Mouse (Mus musculus) urinary bladder, adult 18-20 months (tissue): ENCODE results near the gene Pafah1b2.

ENCODE experiments used
- DNase-seq, 2 experiments: peaks; one replicate each; pipeline ENCODE4 v3.0.0; 2022; ENCODE audit warnings: low spot score in 2 of 2, mixed read lengths in 2 of 2

The Pafah1b2 gene

DNA sequence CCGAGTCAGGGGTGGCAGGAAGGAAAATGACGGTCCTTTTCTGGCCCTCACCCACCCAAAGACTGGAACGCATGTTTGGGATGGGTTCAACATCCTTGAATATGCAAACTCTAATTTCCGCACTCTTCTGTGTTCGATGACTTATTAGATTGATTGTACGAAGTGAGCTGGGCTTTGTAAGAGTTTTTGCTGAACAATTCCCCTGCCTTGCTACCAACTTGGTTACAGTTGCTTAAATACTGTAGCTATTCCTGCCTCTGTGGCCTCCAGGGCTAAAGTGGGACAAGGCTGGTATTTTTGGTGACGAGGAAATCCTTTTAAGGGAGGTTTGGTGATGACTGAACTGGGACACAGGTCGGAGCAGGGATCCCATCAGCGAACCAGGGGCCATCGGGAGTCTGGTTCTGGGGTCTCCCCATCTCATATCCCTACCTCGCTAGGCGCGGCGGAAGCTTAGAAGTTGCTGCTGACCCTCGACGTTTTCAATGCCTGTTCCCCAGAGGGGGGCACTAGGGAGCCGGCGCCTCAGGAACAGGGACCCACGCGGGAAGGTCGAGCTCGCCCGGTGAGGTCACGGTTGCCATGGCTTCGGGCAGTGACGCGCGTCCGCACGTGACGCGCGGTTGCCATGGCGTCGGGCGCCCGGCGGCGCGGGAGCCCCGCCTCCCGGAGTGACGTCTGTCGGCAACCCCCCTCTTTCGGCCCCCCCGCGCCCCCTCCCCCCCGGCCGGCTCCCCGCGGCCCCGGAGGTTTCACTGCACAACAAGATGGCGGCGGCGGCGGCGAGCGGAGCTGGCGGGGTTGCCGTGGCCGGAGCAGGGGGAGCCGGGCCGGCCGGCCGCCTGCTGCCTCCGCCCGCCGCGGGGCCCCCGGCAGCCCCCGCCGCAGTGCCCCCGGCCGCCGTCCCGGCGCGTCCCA is at the start of gene Pafah1b2, which contains the start of gene Sik3:
Gene Pafah1b2, minus strand, starts transcription at position 600 of the 918 bp plus-strand sequence.
Gene Sik3, plus strand, starts transcription at position 730 of the 918 bp plus-strand sequence.
- peak; percentile 84 to 90 for DNase-seq

DNA sequence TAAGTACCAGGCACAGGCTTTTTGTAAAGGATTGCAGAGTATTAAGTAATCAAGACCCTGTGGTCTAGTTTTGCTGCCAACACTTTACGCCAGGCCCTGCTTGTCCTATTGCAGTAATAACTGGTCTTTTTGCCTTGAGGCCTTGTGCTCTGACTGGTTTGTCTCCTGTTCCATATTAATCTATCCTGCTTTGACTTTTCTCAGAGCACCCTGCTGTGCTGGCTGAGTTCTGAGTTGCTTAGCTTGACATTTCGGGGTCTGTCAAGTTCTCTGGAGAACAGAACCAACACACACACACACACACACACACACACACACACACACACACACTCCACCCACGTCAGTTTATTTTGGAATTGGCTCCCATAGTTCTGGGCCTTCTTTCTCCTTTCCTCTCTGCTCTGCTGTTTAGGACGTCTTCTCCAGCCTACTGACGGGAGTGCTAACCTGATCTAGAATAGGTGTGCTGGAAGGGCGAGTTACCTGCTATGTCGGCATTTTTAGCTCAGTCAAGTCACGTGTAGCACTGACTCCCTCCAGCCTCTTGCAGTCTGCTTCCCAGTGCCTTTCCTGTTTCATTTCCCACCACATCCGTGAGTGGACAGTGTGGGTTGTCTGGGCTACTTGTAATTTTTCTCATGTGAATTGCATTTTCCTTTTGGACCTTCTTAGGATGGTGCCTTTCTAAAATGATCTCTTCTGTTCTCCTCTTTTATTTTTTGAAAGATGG is 49.4 kb upstream of the Pafah1b2 start:
- no peak for DNase-seq

DNA sequence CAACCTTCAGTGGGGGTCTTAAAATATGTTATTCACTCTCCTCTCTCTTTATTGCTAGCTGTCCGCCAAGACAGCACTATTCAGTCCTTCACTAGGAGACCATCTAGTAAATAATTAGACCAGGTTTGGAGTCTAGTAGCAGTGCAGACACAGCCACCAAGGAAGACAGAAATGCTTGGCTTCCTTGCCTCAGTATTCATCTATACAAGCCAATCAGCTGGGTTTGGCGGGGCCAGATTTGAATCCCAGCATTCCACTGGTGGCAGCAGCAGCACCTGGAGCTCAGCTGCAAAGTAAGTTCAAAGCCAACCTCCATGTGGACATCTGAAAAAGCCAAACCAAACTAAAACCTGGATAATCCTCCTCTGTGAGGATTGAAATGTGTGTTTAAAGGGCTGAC is 47.8 kb upstream of the Pafah1b2 start:
- DNase-seq: no peak

DNA sequence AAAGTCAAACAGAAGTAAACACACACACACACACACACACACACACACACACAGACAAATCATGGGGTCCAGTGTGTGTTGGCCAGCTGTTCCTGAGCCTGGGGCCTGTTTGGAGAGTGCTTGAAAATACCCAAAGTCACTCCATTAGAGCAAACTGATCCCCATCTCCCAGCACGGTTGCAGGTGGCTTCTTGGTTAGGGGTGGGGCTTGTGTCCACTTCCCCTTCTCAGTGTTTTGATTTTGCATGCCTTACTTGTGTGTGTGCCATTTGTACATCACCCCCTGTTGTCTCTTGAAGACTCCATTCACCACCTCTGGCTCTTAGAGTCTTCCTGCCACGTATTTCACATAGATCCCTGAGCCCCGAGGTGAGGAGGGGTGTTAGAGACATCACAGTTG is 45.6 kb upstream of the Pafah1b2 start:
- no peak for DNase-seq

DNA sequence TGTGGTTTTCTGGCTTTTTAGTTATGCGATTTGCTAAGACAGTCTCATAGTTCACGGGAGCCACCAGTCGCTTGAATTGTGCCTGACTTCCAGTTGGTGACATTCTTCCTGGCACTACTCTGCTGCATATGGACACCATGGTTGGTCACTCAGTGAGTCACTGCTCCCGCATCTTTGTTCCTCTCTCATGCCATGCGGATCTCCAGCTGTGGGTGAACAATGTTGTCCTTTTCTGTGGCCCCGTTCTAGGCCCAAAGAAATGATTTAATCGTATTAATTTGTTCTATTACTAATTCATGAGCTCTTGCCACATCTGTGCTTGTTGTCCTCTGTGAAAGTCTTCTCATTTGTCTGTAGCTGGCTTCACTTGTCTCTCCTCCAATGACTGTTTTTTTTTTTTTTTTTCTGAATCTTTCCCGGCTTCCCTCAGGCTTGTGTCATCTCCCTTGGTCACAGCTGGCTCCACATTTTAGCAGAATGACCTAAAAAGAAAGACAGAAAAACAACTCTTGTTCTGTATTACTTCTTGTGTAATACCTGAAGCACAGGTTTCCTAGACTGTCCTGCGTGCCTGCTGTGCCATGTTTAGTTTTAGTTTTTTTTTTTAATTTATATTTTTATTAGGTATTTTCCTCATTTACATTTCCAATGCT is 40.6 kb upstream of the Pafah1b2 start:
- no peak for DNase-seq

DNA sequence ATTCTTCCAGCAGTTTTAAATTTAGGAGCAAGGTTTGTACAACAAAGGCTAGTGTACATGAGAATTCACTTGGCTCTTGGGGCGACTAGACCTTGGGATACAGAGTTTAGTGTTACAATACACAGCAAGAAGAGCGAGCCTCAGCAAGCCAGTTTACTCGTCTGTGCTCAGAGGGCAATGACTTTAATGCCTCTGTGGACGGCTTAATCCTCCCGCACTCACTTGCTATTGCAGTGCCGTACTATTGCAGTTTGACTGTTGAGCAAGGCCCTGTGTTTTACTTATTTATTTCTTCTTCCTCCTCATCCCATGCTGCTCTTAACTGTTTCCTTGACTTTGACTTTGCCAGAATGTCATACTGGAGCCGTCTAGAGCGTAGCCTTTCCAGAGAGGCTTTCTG is 37.7 kb upstream of the Pafah1b2 start:
- no peak for DNase-seq

DNA sequence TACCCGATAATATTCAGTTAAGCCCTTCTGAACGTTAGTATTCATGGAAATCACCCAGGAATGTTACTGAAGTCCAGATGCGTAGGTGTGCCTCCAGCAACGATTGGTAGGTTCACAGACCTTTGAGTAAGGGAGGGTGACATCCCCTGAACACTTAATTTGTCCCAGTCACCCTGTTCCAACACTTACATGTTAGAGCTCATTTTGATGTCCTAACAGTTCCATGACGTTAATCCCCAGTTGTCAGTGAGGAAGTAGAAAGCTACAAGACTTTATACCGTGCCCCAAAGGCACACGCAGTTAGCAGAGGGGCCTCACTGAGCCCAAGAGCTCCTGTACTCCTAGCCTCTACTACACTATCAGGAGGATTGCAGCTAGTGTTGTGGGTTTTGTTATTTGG is 37.0 kb upstream of the Pafah1b2 start:
- no peak for DNase-seq

DNA sequence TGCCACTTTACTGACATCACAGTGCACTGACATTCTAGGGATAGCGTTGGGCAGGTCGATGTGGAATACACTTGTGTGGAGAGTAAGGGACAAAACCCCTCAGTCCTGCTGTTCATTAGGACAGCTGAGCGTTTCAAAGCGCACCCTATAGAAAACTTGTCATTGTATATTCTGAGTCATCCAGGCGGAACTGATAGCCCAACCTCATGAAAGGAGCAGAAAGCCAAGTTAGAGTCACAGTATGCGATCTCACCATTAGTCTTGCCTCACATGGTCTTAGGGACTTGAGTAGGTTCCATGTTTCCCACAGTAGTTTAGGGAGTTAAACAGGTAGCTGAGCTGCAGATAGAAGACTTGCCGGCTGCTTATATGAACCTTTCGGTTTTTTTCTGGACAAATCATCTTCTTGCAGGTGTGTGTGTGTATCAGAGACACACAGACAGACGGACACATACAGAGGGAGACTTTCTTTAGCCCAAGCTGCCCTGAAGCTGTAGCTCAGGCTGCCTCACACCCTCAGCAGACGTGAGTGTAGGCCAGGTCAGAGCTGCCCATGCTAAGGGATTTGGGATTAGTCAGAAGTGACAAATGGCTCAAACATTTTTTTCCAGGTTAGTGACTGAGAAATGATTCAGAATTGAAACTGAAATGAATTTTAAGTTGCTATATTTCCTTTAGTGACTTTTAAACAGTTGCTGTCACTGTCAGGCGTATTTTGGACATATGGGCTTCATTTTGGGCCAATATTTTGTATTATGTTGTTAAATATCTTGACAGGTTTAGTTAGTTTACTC is 34.4 kb upstream of the Pafah1b2 start:
- no peak for DNase-seq

DNA sequence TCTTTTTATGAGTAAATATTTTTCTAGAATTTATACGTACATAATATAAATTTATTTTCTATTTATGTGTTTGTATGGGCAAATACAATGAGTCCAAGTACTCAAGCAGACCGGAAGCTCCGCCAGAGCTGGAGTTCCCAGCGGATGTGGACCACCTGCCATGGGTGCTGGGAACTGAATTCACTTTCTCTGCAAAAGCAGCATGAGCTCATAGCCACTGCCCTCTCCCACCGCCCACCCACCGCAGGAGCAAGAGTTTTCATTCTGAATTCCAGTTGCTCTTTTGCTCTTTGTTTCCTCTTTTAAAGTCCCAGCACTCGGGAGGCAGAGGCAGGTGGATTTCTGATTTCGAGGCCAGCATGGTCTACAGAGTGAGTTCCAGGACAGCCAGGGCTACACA is 31.1 kb upstream of the Pafah1b2 start:
- no peak for DNase-seq

DNA sequence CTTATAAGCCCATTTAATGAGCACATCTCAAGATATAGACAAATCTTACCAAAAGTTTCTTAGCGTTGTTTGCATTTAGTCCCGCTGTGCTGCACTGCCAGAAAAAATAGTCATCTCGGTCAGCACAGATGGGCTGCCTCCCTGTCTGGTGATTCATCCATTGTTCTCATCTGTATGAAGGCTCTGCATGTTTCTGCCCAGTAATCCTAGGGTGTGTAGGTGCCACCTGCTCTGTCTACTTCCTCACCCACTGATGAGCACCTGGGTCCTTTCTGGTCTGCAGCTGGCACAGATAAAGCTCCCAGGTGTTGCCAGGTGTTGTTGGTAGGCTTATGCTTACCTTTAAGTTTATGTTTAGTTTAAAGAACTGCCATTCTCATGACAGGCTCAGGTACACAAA is 29.9 kb upstream of the Pafah1b2 start:
- no peak for DNase-seq

DNA sequence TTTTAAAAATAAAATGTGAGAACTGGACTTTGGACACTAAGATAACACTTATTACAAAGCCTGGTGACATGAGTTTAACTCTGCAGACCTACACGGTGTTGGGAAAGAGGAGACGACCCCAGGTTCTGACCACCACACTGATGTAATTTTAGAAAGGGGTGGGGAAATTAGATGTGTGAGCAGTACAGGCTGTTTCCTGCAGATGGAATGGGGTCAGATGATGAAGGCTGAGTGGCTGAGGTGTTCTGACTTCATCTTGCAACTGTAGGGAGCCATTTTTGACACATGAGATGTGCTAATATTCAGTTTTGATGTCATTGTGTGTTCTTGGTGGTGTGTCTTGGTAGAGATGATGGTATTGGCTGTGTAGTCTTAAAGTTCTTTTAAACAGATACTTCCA is 28.7 kb upstream of the Pafah1b2 start:
- DNase-seq: no peak

DNA sequence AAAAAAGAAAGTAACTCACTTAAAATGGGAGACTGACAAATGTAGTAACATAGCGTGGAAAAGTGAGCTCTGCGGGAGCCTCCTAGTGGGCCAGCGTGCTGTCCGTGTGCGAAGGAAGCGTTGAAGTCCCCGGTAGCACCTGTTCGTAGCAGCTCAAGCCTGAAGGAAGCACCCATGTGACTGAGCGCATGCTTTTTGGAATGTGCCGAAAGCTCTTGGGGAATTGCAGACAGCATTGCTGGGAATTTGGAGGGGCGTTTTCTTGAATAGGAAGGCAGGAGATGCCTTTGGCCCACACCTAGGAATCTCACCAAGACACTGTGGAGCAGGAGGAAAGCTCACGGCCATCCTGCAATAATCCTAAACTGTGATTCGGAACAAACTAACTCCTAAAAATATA is 26.3 kb upstream of the Pafah1b2 start:
- no peak for DNase-seq

DNA sequence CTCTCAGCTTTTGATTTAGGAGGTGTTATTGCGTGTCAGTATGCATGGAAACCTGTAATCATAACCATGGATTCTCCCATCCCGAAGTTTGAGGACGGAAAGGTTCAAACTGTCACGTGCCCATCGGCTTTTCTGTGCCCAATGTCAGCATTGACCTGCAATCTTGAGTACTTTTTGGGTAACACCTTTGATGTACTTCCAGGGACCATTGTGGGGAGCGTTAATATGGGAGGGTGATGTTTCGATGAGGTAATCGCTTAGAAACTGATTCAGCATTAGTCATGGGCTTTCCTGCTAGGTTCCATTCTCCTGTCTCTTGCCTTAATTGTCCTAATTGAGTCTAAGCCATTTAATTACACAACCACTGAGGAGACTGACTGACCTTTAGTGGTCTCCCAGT is 24.4 kb upstream of the Pafah1b2 start:
- DNase-seq: no peak

DNA sequence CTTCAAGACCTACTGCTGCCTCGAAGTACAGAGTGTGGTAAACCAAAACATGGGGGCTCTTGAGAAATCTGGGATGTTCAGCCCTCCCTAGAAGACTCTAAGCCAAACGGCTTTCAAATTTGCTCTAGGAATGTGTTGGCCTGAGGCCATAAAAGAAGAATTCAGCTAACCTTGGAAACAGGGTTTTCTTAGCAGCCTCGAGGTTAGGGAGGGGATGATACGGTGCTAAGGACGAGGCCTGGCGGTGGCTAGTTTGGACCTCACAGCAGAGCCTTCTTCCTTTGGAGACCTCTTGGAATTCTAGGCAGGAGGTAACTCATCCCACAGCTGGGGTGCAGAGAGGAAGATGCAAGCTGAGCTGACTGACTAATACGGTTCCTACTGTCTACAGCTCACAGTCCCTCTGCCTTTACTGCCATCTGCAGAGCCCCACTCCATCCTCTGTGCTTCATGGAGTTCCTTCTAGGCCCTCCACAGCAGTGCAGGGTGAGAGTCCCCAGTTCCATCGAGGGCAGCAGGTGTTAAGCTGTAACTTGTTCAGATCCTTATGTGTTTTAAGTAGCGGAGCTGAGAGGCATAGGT is 22.9 kb upstream of the Pafah1b2 start:
- DNase-seq: no peak

DNA sequence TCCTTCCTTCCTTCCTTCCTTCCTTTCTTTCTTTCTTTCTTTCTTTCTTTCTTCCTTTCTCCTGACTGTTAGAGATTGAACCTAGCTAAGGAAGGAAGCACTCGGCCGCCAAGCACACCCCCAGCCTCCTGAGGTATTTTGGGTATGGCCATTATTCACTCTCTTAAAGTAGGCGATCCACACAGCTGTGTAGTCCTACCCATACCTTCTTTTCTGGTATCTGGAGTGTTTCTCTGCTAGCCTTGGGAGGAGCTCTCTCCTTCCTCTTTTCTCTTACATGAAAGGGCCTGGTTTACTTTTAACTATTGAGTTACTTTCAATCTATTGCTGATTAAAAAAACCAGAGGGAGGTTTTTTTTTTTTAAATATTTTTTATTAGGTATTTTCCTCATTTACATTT is 21.4 kb upstream of the Pafah1b2 start:
- no peak for DNase-seq

DNA sequence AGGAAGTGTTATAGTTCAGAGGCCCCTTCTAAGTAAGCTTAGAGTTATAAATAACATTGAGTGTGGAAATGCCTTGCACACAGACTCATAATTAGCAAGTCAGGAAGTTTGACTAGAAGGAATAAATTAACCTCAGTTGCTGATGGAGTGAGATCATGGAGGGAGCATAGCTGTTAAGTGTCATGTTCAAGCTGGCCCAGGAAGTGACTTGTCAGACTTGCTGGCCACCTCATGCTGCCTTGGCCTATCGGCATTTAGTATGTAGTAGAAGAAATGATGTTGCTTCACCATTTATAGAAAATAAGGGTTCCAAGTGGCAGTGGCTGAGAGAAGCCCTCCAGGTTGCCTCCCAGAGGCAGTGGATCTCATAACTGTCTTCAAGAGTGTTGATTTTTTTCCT is 20.6 kb upstream of the Pafah1b2 start:
- no peak for DNase-seq

DNA sequence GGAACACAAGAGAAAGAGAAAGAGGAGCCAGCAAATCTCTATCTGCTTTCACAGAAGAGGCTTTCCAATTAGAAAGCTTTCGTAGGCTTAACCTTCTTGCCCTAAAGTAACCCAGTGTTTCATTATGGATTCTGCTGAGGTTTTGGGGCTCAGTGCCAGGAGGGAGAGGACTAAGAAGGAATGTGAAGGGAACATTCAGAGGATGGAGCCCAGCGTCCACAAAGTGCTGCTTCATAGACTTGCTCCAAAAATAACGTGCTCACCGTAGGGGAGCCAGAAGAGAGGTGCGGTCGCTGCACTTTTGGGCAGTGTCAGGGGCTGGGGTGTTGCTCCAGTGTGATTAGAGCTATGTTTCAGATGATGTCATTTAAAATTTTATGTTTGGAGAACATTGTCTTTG is 19.7 kb upstream of the Pafah1b2 start:
- DNase-seq: no peak

DNA sequence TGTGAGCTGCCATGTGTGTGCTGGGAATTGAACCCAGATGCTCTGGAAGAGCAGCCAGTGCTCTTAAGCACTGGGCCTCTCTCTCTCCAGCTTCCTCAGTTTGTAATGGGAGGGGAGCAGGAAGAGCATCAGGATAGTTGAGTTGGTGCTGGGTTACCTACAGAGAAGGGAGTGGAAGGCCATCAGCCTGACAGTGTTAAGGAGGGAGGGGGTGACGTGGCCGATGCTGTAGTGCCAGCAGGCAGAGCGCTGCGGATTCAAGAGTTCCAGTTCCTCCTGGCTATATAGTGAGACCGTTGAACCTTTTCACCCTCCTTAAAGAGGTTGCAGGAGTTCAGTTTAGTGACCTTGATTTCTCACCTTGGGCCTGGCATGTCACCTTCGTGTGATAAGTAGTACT is 18.5 kb upstream of the Pafah1b2 start:
- DNase-seq: no peak

DNA sequence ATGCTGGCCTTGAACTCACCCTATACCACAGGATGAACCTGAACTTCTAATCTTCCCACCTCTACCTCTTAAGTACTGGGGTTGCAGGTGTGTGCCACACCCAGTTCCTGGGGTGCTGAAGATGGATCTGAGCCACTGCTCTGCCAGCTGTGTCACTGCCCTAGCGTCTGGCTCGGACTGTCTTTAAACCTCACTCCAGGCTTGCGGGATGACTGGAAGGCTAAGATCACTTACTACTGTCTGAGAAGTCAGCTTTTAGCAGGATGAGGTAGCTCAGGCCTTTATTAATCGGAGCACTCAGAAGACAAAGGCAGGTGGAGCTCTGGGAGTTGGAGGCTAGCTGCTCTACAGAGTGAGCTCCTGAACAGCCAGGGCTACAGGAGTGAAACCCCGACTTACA is 17.7 kb upstream of the Pafah1b2 start:
- DNase-seq: no peak

DNA sequence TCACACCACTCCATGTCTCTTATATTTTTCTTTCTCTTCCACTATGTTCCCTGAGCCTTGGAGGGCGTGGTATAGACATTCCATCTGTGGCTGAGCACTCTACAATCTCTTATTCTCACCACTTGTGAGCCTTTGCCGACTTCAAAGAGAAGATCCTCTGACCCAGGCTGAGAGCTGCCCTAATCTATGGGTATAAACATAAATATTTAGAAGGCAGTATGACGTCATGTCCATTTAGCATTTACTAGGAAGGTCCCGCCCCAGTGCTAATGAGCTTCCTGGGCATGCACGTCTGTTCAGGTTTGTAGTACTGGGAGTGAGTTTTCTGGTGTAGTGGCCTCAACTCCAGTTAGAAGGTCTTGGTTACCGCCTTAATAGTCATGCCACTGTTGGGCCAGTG is 17.0 kb upstream of the Pafah1b2 start:
- DNase-seq: no peak

DNA sequence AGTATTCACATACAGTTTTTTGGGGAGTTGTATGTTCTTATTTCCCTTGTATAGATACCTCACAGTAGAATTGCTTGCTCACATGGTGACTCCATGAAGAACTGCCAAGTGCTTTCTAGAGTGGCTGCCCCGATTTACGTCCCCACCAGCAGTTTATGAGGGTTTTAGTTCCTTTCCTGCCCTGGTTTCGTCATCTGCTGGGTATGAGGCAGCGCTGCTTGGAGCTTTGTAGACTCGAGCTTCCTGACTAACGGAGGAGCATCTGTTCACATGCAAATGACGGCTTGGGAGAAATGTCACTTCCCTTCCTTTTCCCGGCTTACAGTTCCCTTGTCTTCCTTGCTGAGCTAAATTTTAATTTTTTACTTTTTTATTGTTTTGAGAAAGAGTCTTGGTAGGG is 15.5 kb upstream of the Pafah1b2 start:
- no peak for DNase-seq
